Mouse (Mus musculus) liver, postnatal 0 days (tissue): ENCODE results near the gene Zfp503.

Experiments
- CTCF ChIP-seq: sonication (generic); IDR thresholded peaks from 2 replicates; pipeline ENCODE4 v1.5.1; 2016; ENCODE audit warnings: antibody characterized with exemption, low read depth
- EP300 ChIP-seq: IDR thresholded peaks from 2 replicates; pipeline ENCODE4 v1.6.1; 2016; ENCODE audit warnings: antibody characterized with exemption, low read depth, mild to moderate bottlenecking

DNA sequence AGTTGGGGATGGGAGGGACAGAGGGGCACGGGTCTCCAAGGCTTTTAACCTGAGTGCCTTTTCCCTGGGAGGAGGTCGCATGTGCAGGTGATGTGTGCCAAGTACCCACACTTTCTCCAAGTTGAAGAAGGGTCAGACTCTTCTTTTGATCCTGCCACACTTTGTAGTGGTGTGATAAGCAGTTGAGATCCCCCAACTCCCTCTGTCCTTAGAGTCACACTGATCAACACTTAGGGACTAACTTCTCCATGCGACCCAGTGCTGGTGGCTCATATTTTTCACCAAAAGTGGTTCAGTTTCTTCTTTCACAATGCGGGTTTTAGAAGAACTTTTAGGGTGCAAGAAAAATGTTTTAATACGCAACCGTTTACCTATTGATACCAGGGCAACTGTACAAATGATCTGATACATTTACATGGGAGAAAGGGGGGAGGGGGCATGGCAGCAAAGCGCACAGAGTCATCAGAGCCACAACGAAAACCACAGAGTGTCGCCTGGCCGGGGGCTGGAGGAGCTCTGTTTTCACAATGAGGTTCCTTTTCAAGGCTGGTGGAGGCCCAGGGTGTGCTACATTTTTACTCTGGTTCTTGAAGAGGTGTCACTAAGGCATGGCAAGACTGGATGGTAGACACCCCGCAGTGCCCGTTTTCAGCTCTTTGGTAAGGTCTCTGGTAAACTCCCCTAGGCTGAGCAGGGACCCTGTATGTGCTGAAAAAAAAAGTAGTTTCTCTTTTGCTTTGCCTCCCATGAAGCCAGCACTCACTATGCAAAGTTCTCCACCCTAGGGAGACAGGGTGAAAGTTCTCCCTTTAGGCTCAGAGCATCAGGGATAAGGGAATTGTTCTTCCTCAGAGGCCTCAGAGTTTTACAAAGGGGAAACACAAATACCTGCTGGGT is 30.8 kb upstream of the Zfp503 start:
- no peak for TF ChIP-seq CTCF
- no peak for TF ChIP-seq EP300
